Mouse (Mus musculus) thymus, adult 18-20 months (tissue): ENCODE results near the gene Aim2.
"Not testable (repeated sequence)": the region's sequence is repeated elsewhere in the genome, so short reads cannot be mapped to it uniquely, and the experiment has no call there.

Experiments used
- DNase-seq, 2 experiments: peaks; one replicate each; pipeline ENCODE4 v3.0.0; 2022; ENCODE audit warnings: mixed read lengths in 2 of 2

The Aim2 gene

DNA sequence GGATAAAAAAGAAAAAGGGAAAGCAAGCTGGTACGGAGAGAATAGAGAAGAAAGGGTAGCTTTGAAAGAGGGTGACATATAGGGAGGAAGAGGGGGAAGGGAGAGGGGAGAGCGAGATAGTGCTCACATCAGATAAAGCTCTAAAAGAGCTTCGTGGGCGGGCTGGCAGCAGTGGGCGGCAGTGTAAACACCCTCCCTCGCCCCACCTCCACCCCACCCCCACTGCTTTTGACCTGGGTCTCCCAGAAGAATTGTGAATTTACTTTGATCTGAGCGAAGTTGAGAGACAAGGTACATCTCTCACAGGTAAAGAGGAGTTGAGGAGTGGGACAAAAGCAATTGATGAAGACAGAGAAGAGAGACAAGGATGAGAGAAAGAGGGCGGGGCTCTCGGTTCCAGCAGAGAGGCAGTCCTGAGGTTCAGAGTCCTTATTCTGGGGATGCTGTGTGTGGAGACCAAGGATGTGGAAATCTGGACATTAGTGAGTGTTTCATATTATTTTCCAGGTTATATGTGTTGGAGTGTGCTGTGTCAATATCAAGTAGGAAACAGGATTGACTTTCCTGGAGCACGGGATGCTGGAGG lies at the start of gene Aim2:
Gene Aim2 (plus strand): TSS at position 508 of the 586 bp plus-strand sequence.
- no peak for DNase-seq

DNA sequence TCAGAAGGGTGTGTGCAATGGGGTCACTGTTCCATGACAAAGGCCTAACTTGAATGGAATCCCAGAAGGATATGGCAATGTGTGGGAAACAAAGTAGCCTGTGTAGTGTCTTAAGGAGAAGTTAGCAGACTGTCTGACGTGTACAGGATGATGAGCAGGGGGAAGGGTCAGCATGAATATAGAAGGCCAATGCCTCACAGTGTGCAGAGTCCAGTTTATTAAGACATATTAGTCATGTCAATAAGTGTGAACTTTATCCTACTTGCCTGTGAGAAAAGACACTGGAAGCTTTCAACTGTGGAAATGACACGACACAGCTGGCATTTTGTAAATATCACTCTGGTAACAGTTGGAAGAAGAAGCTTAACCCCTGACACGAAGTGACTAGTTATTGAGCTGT lies 47.9 kb upstream of the Aim2 start:
- DNase-seq = not testable (repeated sequence)

DNA sequence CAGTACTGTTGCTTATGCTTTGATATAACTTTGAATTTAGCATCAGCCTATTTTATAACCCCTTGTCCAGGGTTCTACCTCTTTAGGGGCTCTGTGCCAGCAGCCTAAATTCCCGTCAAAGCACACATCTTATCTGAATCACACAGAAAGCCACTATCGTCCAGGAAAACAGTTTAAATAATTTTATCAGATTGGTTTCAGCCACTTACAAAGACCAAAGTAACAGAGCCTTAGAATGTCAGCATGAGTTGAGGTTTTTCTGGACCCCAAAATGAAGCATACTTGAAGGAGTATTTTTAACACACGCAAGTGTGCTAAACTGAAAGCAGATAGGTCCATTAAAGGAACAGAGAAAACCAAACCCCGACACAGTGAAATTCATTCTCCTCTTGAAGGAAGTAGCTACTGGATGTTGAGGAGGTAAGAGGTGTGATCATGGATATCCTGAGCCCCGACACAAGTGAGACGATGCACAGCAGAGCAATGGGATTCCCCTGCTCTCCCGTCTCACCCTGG lies 37.1 kb upstream of the Aim2 start:
- DNase-seq = not testable (repeated sequence)

- DNase-seq = no peak
Measured at GRCm38 (mm10) chr1:173315725-173316124, 35.0 kb upstream of the Aim2 start.

DNA sequence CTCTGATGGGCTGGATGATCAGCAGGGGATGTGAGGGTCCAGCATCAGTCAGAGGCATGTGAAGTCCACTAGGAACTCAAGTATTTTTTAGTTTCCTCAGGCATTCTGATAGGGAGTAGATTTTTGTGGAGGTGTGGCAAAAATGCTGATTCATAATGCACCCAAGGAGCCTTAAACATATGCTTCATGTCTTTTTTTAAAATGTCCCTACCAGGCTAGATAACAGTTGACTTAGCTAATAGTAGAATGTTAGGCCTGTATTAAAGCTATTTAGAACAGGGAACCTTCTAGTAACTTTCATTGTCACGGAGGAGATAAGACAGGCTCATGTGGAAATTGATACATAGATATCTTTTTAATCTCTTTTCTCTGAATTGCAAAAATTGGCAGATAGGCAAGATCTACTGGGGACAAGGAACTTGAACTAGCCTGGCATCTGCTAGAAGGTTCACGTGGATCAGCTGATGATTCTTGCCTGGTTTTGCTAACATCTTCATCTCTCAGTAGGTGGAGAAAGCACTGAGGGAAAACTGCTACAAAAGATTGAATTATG lies 32.7 kb upstream of the Aim2 start:
- DNase-seq = no peak

DNA sequence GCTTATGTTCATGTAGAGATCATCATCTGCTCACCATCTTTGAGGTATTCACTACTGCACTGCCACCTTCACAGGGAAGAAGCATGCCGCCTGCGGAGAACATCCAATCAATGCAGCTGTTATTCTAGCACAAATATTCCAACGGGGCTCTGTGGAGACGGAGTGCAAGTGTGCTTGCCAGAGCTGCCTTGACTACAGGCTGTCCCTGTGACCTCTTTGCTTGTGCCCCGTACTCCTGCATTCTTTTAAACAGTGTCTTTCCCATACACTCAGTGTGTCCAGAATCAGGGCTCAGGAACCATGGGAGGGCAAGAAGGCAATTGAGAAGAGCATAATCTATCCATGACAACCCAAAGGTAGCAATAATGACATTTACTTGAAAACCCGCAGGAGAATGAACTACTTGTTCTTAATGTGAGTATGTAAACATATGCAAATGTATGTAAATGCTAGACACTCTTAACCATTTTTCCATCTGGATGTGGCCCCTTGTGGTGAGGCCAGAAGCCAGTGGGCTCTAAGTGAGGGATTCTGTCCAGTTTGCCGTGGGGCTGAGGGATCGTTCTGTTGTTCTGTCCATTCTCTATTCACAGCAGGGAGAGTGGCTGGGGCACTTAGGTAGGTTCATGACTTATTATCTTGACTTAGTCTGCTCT lies 29.0 kb upstream of the Aim2 start:
- no peak for DNase-seq

GRCm38 (mm10) chr1:173322249-173322627 lies 28.4 kb upstream of the Aim2 start:
- DNase-seq = no peak

DNA sequence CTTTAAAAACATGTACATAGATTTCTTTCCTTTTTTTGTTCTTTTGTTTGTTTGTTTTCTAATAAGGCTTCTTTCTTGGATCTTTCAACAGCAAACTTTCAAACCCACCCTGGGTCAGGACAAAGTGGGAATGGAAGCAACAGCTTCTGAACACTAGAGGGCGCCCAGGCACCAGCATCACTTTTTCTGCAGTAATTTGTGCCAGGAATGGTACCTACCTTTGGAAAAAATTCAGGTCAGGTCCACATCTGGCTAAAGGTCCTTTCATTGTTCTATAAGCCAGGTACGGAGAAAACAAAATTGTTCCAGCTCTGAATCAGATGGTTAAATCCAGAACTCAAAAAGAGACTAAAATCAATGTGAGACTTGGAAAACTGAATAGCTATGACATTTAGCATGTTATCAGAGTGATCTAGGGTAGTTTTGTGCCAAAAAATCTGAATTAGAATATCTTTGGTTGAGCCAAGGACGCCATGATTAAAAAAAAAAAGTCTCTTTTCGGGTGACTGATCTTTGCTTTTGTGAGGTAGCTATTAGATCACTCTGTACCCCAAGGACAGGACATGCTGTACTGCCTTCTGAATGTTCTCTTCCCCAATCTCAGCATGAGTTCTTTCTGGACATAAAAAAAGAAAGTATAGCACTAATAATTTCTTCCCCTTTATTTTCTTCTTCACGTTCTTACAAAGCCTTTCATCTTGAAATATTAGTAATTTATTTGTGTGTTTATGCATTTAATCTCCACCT lies 26.7 kb upstream of the Aim2 start:
- DNase-seq = no peak

GRCm38 (mm10) chr1:173324961-173325360 lies 25.7 kb upstream of the Aim2 start:
- no peak for DNase-seq

GRCm38 (mm10) chr1:173325395-173325794 lies 25.3 kb upstream of the Aim2 start:
- no peak for DNase-seq

GRCm38 (mm10) chr1:173326552-173326951 lies 24.1 kb upstream of the Aim2 start:
- no peak for DNase-seq

DNA sequence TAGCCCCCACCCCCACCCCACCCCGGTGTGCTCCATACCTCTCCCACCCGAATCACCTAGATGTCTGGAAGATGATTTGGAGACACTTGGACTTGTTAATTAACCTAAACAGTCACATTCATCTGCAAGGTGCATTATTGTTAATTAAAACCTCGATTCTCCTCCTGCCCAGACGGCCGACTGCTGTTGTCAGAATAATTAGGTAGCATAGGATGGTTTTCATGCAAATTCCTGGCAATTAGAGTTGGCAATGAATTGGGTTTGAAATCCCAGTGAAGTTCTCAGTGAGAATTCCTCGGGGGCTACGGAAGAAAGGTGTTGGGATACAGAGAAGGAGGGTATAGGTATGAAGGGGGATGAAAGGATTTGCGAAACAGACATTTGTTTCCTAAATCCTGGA lies 22.2 kb upstream of the Aim2 start:
- DNase-seq = no peak

- DNase-seq = no peak
Measured at GRCm38 (mm10) chr1:173329185-173329584, 21.5 kb upstream of the Aim2 start.

DNA sequence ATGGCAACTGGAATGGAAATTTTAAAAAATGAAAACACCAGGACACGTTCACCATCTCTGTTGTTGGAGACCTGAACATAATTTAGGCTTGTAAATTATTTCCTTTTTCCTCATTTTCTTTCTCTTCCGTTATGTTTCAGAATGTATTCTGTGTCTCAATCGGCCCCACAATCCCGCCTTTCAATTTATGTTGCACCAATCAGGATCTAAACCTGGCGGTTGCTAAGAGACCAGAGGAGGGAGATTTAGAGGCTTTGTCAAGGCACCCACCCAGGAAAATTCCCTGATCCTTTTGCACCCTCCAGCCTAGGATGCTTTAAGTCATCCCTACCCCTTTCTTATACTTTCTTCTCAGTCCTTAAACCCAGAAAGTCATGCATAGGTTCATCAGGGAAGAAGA lies 20.9 kb upstream of the Aim2 start:
- no peak for DNase-seq

GRCm38 (mm10) chr1:173332418-173332817 lies 18.3 kb upstream of the Aim2 start:
- no peak for DNase-seq

DNA sequence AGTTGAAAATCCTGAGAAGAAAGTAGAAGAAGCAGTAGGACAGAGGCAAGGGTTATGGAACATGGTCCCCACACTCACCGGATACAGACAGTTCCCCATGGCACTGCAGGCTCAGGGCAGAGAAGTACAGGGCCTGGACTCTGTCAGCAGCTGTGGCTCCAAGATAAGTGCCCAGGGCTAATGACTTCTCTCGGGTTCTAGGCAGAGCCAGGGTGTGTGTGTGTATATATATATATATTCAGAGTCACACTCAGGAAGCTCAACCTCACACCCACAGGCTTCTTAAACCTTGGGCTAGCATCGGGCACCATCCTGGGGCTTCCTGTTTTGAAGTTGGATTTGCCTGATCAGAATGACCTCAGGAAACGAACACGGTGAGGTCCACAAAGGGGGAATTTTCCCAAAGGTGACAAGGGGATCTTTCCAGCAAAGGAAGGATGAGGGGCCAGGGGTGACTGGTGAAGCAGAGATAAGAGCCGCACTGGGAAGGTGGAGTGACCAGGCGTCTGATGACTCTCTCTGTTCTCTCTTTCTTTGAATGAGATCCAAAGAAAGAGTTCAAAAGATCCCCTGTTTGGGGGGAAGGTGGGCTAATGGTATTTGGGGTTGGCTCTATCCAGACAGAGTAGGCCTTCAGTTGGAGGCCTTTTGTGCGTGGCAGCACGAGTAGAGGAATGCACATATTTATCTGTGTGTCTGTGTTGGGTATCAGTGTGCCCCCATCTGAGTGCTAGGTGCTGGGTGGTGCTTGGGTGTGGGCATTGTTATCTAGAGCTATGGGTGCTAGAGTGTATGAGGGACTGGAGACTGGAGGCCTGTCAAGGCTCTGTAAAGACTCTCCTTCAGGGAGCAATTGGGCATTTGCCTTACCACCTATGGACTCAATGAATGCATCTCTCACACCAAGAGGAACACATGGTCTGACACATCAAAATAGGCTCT lies 17.1 kb upstream of the Aim2 start, which contains the start of gene Ackr1:
Gene Ackr1 (minus strand): TSS at position 439 of the 942 bp plus-strand sequence.
- DNase-seq = no peak

DNA sequence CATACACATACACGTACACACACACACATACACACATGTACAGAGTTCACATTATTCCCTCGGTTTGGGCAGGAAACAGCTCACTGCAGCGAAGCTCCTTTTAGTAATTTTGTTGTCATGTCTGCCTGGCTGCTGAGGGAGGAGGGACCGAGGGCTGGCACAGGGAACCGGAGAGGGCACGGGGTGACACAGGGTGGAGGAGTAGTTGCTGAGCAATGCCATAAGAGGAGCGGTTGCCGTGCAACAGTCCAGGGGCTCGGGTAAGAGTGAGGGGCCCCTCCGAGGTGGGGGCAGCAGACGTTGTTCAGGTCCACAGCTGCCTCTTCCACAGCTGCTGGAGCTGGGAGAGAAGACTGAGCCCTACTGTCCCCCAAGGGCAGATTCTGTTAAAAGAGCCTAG lies 14.8 kb upstream of the Aim2 start:
- no peak for DNase-seq

GRCm38 (mm10) chr1:173337008-173337407 lies 13.7 kb upstream of the Aim2 start:
- DNase-seq = no peak

DNA sequence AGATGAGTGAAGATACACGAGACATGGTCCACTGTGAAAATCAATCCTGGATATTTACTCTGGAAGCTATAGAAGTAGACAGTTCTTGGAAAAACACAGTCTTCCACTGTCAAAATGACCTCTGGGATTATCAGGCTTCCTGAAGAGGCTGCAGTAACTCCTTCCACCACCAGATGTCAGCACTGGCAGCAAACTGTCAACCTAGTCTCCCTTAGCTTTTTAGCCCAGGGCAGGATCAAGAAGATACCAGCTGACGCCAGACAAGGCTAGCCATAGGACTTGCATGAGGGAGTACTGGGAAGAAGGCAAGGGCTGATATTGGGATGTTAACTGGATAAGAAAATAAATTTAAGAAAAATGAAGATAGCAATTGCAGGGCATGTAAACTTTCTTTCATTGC lies 11.1 kb upstream of the Aim2 start:
- DNase-seq = no peak

- no peak for DNase-seq
Measured at GRCm38 (mm10) chr1:173342425-173342824, 8.3 kb upstream of the Aim2 start.

DNA sequence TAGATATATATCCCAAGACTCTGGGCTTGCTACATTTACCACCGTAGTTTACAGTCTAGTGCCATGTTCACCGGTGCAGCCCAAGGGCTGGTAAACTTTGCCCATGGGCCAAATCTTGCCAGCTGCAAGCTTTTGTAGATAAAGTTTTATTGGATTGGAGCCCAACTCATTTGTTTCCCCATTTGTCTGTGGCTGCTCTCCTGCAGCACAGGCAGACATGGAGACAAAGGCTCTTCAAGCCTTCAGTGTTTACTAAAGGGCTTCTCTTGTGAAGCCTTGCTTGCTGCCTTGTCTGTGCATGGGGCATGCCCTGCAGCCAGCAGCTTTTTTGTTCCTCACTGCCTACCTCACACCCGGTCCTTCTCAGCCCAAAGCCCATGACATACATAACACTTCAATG lies 6.7 kb upstream of the Aim2 start:
- DNase-seq = no peak

GRCm38 (mm10) chr1:173345112-173345511 lies 5.6 kb upstream of the Aim2 start:
- no peak for DNase-seq
